Mouse (Mus musculus): Measurements from ENCODE around the gene Ceacam16. TPM values are rescaled to one million over a fixed set of nuclear protein-coding genes. Genes with fewer than 3 reads are reported as not detected.

The Ceacam16 gene
- polyA plus RNA-seq, 1 experiment from 2014 or later: 0.59 TPM

DNA sequence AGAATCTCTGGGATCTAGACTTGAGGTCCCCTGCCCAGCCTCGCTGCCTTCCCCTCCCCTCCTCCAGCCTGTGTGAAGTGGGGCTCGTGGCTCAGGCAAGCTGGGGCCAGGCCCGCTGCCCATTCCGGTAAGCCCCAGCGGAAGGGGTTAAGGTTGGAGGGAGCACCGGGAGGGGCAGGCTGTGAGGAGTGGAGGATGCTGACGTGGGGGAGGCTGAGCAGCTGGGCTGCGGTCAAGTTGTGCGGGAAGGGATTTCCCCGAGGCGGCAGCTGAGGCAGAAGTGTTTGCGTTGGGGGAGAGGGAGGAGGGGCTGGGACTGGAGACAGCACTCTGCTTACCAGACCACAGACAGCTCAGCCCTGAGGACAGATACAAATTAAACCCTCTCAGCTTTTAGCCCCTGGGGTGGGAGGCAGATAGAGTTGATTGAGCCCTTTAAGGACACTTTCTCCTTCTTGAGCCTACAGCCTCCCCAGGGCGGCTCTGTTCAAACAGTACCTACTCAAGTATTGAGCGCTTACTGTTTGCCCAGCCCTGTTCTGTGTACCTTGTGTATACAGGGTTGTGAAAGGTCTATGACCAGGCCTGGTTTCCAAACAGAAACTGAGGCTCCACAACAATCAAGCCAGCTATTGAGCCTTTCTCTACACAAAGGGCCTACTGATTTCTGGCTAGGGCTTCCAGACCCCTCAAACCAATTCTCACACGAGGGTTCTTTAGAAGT is 43.6 kb downstream of the Ceacam16 start:
- peak; percentile 83 for DNase-seq (ENCODE audit: low spot score)

DNA sequence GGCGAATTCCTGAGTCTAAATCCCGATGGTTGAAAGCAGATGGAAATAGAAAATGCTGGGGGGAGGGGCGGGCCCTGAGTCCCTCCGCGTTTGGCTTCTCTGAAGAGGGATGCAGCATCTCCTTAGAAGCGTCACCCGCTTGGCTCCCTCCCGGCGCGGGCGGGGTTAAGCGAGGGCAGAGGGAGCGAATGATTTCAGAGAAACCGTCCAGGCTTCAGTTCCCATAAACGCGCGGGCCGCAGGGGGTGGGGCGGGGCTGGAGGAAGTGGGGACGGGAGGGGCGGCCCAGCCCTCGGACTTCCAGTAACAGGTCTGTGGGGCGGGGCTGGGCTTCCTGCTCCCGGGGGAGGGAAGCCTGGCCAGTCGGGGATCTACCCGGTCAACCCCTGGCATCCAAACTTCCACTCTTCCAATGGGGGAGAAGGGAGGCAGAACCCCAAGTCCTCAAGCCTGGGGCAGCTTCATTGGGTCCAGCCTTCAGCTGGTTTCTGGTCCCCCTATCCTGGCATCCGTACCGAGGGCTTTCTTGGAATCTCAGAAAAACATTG is 44.8 kb downstream of the Ceacam16 start:
- DNase-seq (ENCODE audit: low spot score): peak; percentile 54

DNA sequence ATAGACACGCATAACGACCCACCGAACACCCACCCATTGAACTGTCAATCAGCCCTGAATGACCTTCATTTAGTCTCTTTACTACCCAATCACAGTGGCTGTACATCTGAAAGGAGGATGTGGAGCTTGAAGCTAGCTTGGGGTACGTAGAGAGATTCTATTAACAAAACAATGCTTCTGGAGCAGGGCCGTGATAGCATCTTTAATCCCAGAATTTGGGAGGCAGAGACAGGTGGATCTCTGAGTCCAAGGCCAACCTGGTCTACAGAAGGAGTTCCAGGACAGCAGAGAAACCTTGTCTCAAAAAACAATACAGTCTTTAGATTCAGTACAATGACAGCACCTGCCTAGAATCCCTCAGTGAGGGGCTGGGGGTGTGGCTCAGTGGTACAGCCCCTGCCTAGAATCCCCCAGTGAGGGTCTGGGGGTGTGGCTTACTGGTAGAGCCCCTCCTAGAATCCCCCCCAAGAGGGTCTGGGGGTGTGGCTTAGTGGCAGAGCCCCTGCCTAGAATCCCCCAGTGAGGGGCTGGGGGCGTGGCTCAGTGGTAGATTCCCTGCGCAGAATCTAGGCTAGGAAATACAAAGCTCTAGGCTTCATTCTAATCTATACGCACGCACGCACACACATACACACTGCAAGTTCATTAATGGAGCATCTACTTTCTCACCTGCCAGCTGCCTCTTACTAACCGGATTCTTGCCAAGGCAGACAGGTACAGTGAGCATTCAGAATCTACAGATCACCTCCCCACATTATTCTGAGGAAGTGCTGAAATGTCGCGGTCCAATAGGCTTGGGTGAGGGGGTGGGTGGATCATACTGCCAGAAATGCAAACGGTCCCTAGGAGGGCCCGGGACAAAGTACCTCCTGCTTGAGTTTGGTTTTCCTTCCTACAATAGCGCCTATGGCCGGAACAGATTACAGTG is 45.5 kb downstream of the Ceacam16 start:
- no peak for DNase-seq (ENCODE audit: low spot score)

DNA sequence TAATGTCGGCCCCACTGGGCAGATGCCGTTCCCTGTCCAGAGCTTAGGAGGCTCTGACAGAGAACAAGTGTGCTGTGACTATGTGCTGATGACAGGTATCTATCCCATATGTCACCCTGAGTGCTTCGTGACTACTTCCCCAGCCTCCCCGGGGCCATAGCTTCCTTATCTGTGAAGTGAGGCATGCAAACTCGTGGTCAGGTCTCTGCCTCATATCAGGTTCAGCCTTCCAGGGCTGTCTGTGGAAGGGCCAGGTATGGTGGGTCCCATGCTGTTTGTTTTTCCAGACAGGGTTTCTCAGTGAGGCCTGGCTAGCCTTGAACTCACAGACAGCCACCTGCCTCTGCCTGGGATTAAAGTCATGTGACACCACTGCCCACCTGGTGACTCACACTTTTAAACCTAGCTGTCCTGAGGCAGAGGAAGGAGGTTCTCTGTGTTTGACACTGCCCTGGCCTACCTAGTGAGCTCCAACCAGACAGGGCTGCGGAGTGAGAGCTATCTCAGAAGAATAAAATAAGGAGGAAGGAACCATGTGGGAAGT is 47.4 kb downstream of the Ceacam16 start:
- no peak for DNase-seq (ENCODE audit: low spot score)

DNA sequence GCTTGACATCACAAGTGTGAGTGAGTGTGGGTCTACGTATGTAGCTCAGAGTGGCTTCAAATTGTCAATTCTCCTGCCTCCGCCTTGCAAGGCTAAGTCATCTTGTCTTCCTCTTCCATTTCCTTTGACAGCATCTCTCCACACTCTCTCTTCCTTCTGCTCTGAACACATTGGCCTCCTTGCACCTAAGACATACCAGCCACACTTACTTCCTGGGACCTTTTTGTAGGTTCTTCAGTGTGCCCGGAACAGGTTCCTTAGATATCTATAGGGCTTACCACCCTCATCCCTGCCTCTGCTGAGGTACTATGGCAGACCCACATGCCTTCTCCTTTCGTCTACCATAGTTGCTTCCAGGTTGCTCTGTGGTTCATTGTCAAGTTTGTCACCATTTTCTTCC is 47.9 kb downstream of the Ceacam16 start:
- no peak for DNase-seq (ENCODE audit: low spot score)

DNA sequence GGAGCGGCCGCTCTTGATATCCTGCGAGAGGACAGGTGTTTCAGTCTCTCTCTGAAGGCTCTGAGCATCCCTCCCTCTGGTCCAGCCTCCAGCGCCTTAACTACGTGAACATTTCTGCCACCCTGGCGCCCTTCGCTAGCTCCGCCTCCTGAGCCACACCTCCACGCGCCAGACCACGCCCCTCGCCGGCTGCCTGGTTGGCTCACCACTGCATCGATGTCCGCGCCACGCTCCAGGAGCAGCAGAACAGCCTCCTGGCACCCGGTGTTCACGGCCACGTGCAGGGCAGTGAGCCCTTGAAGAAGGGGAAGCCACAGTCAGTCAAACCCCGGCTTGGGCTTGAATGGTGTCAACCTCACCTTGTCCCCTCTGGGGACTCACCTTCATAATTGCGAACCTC is 50.0 kb downstream of the Ceacam16 start:
- no peak for DNase-seq (ENCODE audit: low spot score)

DNA sequence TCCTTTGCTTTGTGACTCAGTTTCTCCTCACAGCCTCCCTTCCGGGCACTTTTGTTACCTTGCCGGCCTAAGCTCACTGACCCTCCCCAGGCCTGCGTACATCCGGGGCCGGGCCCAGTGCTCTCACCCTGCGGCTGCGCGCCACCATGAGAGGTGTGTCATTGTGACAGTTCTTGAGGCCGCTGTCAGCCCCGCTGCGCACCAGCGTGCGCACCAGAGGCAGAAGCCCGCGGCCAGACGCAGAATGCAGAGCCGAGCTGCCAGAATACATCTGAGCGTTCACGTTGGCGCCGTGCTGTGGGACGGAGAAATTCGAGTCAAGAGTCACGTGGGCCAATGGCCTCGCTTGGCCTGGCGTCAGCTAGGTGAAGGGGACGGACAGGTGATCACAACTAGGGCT is 51.7 kb downstream of the Ceacam16 start:
- no peak for DNase-seq (ENCODE audit: low spot score)

DNA sequence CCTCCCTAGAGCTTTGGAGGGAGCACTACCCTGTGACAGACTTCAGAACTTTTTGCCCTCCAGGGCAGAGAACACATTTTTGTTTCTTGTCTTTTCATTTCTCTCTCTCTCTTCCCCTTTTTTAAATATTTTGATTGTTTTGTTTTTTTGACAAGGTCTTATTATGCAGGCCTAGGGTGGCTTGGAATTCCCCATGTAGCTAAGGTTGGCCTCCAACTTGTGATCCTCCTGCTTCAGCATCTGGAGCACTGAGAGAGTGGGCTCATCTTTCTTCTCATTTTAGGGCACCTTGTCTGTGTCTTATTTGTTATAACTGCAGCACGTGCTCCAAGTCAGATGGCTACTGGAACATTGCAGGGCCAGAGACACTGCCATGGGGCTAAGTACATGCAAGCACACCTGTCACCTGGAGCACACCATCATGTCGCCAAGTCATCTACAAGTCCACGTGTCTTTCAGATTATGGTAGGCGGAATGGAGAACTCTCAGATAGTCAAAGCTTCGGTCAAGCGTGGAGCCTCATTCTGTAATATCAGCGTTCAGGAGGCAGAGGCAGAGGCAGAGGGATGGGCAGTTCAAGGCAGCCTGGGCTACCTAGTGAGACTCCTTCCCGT is 54.6 kb downstream of the Ceacam16 start:
- no peak for DNase-seq (ENCODE audit: low spot score)

DNA sequence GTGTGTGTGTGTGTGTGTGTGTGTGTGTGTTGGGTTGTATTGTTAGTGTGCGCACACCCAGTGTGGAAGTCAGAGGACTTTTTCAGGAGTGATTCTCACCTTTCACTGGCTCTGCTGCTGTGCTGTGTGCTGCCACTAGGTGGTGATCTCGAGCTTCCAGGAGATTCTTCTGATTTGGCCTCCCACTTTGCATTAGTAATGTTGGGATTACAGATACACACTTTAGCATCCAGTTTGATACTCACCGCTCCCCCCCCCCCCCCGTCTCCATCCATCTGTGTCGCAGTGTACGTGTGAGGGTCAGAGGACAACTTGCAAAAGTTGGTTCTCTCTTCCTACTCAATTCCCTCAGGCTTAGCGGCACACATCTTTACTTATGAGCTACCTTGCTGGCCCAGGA is 58.1 kb downstream of the Ceacam16 start:
- peak; percentile 71 for DNase-seq (ENCODE audit: low spot score)

Other genes starting within 250 kb of the Ceacam16 start
- 37.2 and 38.0 TPM in 2 replicates for gene Relb, start 231.9 kb downstream of the Ceacam16 start, polyA plus RNA-seq (2015; fragmentation: Nextera tagmentation; extraction: Ambion mirVana)
- 57.5 and 66.6 TPM in 2 replicates for gene Clptm1, start 196.3 kb downstream of the Ceacam16 start, polyA plus RNA-seq (2015; fragmentation: Nextera tagmentation; extraction: Ambion mirVana)
- gene Apoc2, start 183.4 kb downstream of the Ceacam16 start, polyA plus RNA-seq (2015; fragmentation: Nextera tagmentation; extraction: Ambion mirVana): 3.4 and 3.8 TPM in 2 replicates
- 0.59 TPM in 1 of 2 replicates, not detected in the other for gene Gm44805, start 179.9 kb downstream of the Ceacam16 start, polyA plus RNA-seq (2015; fragmentation: Nextera tagmentation; extraction: Ambion mirVana)
- gene Apoc4, start 179.8 kb downstream of the Ceacam16 start, polyA plus RNA-seq (2015; fragmentation: Nextera tagmentation; extraction: Ambion mirVana): 0.29 and 0.75 TPM in 2 replicates
- gene Apoc1, start 168.6 kb downstream of the Ceacam16 start, polyA plus RNA-seq (2015; fragmentation: Nextera tagmentation; extraction: Ambion mirVana): 21.1 and 21.3 TPM in 2 replicates
- 624 and 627 TPM in 2 replicates for gene Apoe, start 162.1 kb downstream of the Ceacam16 start, polyA plus RNA-seq (2015; fragmentation: Nextera tagmentation; extraction: Ambion mirVana)
- gene Tomm40, start 145.9 kb downstream of the Ceacam16 start, polyA plus RNA-seq (2015; fragmentation: Nextera tagmentation; extraction: Ambion mirVana): 132 and 140 TPM in 2 replicates
- gene Nectin2, start 110.8 kb downstream of the Ceacam16 start, polyA plus RNA-seq (2015; fragmentation: Nextera tagmentation; extraction: Ambion mirVana): 7.0 and 7.1 TPM in 2 replicates
- gene Bcam, start 90.3 kb downstream of the Ceacam16 start, polyA plus RNA-seq (2015; fragmentation: Nextera tagmentation; extraction: Ambion mirVana): 29.7 and 30.9 TPM in 2 replicates
- gene Cblc, start 64.5 kb downstream of the Ceacam16 start, polyA plus RNA-seq (2015; fragmentation: Nextera tagmentation; extraction: Ambion mirVana): 2.6 and 4.2 TPM in 2 replicates
- 9.5 and 13.1 TPM in 2 replicates for gene Bcl3, start 38.5 kb downstream of the Ceacam16 start, polyA plus RNA-seq (2015; fragmentation: Nextera tagmentation; extraction: Ambion mirVana)
- gene Gm19345, start 9.3 kb downstream of the Ceacam16 start, polyA plus RNA-seq (2015; fragmentation: Nextera tagmentation; extraction: Ambion mirVana): not detected in 2 replicates
- 0.10 and 0.14 TPM in 2 replicates for gene Ceacam19, start 26.7 kb upstream of the Ceacam16 start, polyA plus RNA-seq (2015; fragmentation: Nextera tagmentation; extraction: Ambion mirVana)
- 33.7 and 52.4 TPM in 2 replicates for gene Pvr, start 59.9 kb upstream of the Ceacam16 start, polyA plus RNA-seq (2015; fragmentation: Nextera tagmentation; extraction: Ambion mirVana)
- 14.8 and 15.5 TPM in 2 replicates for gene Igsf23, start 89.5 kb upstream of the Ceacam16 start, polyA plus RNA-seq (2015; fragmentation: Nextera tagmentation; extraction: Ambion mirVana)
- gene Ceacam20, start 104.1 kb upstream of the Ceacam16 start, polyA plus RNA-seq (2015; fragmentation: Nextera tagmentation; extraction: Ambion mirVana): 0.06 TPM in 1 of 2 replicates, not detected in the other
- not detected in 2 replicates for gene Nlrp9b, start 130.2 kb upstream of the Ceacam16 start, polyA plus RNA-seq (2015; fragmentation: Nextera tagmentation; extraction: Ambion mirVana)
- gene Vmn1r91, start 238.4 kb upstream of the Ceacam16 start, polyA plus RNA-seq (2015; fragmentation: Nextera tagmentation; extraction: Ambion mirVana): not detected in 2 replicates

Measured in thymus, postnatal 0 days (tissue).